Mouse (Mus musculus) urinary bladder, adult 18-20 months (tissue): ENCODE measurements at regions not wholly inside any gene's neighbourhood (a gene's known extent, or its start where the extent isn't known, plus 50 kb on each side); places are given as distances from the start of the nearest gene placed in this dataset.

Source experiments
- DNase-seq, 2 experiments: peaks; one replicate each; pipeline ENCODE4 v3.0.0; 2022; ENCODE audit warnings: low spot score in 2 of 2, mixed read lengths in 2 of 2

DNA sequence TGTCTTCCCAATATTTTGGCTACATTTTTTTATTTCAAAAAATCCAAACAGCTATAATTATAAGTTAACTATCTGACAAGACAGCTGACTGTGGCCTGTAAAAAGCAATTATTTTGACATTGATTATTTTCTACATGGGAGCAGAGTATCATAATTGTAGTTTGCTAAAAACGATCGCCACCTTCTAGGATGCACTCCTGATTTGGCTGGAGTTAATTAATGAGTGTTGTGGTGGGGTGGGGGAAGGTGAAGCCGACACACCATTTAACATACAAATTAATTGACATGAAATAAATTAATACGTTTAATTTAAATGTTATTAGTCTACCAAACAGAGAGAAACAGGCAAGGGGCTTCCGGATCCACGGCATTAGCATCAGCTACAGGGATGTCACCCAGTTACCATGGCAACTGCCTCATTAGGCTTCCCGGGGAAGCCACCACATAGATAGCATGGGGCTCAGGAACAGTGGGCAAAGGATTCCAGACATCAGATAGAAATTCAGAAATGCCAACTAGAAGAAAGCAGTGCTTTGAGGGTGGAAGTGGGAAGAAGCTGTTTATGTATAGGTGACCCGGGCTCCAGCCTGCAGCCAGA, 255.9 kb downstream of the Prdm2 start:
- no peak for DNase-seq

- no peak for DNase-seq
Observed at GRCm38 (mm10) chr4:142956376-142956775, 256.4 kb downstream of the Prdm2 start.

DNA sequence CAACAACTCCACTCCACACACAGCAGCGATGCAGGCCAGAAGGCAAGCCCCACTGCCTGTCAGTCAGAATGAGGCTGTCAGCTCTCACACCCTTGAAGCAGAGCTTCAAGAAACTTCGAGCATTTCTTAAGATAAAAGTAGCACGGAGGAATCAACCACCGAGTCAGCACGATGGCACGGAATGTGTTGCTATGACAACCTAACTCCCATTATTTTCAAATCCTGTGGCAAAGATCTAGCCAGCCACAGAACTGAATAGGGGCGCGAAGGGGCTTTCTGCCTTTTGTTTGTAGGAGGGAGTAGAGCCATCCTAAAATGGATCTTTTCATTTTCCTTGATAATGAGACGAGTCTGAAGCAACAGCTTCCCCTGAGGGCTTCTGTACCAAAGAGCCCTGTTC, 259.1 kb downstream of the Prdm2 start:
- no peak for DNase-seq

DNA sequence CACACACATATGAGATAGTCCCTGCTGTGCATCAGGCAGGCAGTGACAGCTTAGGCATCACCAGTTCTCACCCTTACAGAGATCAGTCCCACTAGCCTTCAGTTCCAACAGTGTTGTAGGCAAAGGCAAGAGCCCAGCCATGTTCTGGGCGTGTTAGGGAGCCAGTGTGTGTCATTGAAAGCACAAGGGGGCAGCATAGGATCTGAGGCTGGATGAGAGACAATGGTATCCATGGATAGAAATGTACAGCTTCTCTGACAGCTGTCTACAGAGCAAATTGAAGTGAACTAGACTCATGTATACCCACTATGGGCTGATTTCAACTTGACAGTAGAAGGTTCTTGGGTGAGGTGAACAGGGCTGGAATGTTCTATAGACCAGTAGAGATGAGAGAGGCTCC, 259.9 kb downstream of the Prdm2 start:
- no peak for DNase-seq

GRCm38 (mm10) chr4:142947673-142948072, 265.1 kb downstream of the Prdm2 start:
- no peak for DNase-seq

- no peak for DNase-seq
Observed at GRCm38 (mm10) chr4:142933627-142934026, 279.2 kb downstream of the Prdm2 start.

- no peak for DNase-seq
Observed at GRCm38 (mm10) chr4:142929245-142929644, 283.6 kb downstream of the Prdm2 start.

GRCm38 (mm10) chr4:142927328-142928108, 285.3 kb downstream of the Prdm2 start:
- no peak for DNase-seq

DNA sequence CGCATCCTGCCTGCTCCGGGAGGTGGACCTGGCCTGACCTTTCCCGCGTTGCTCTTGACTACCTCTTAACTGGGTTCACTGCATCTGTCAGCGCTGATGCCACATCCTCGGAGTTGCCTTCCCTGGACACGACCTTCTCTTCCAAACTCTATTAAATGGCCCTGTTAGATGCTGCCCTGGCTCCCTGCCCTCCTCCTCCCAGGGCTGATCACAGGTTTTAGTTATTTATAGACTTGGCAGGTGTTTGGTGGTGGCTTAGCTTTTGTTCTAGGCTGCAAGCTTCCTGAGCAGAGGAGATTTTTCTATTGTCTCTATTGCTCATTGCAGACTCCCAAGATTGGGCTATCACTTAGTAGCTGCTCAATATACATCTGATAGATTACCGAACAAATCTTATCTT, 287.7 kb downstream of the Prdm2 start:
- DNase-seq, result no peak

DNA sequence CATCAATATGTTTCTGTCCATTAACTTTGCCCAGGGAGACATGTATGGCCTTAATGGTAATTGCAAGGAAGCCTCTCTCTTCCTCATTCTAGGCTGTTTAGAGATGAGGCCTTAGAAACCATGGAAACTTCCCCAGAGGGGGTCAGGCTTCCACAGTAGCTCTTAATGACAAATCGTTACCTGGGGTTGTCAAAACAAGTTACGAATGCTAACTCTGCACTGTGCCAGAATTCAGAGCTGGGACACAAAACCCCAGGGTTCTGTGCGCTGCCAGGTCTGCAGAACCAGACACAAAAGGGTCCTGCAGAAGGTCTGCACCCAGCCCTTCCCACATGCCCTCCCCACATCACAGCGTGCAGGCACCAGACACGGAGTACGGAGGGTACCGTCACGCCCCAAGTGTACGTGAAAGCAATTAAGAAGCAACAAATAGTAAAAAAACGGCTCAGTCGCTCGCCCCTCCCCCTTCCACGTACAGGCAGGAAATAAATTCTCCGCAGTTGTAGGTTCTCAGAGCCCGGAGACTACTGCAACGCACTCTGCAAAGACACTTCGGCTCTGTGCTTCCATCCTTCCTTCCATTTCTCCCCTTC, 303.3 kb downstream of the Prdm2 start:
- DNase-seq, result no peak

DNA sequence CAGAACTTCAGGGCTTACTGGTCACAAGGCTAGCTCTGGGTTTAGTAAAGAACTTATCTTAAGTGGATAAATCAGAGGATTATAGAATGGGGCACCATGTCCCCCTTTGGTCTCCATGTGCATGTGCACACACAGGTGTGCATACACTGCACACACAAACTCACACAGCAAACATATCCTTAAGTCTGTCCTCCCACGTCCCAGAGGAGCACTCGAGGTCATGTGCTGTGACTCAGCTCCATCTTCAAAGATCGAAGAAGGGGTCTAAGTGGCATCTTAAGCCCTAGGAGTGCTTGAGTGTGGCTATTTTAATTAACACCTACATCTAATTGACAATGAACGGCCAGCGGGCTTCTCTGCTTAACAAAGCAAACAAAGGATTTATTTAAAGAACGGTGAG, 304.0 kb downstream of the Prdm2 start:
- no peak for DNase-seq

GRCm38 (mm10) chr4:142903356-142904032, 309.3 kb downstream of the Prdm2 start:
- peak in 1 of 2 experiments; percentile 5 for DNase-seq

- DNase-seq, result no peak
Observed at GRCm38 (mm10) chr4:142900792-142901191, 312.0 kb downstream of the Prdm2 start.

DNA sequence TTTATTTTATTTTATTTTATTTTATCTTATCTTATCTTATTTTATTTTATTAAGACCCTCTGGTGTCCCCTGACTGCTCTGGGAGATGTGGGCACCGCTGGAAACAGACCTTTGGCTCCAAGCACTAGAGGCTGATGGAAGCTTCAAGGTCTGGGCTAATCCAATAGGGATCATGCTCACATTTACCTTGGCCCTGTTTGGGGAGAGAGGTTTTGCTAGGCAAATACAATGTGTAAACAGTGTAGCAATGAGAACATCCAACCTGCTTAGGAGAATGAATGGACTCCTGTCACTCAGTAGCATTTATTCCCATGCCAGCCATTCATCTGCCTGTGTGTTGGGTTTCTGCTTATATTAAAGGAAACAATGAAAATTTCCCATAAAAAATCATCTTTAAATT, 313.8 kb downstream of the Prdm2 start:
- DNase-seq, result no peak

- DNase-seq, result no peak
Observed at GRCm38 (mm10) chr4:142890711-142891110, 322.1 kb downstream of the Prdm2 start.

- DNase-seq, result no peak
Observed at GRCm38 (mm10) chr4:142888891-142889290, 323.9 kb downstream of the Prdm2 start.

DNA sequence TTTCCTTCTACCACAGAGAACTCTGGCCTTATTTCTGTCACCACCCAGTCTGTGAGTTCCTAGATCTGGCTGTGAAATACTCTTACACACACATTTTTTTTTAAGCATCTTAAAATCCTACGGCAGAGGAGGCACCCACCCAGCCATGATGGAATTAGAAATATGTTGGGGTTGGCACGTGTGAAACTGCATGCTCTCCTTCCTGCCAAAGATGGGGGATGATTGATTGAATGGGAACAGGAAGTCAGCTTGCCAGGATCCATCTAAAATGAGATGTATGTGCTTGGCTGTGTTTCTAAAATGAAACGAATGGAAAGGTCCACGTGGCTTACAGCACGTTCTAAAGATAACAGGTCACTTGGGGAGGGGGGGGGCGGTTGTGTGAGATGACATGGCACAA, 324.9 kb downstream of the Prdm2 start:
- no peak for DNase-seq

DNA sequence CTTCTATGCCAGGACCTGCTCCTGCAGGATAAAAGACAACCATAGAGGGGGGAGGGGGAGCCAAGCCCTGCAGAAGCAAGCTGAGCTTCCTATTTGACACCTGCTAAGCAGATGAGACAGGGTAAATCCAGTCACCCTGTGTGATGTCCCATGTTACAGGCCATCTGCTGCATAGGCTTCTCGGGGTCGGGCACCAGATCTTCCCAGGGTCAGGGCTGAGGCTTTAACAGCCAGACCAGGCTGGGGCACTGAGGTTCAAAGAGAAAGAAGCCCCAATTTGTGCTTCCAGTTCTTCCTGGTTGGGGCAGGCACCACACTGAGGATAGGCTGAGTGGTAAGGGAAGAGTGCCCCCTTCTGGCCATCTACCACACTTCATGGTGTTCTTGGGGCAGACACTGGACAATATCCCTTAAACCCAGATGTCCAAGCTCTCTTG, 332.5 kb downstream of the Prdm2 start:
- DNase-seq, result peak; percentile 19 to 25

DNA sequence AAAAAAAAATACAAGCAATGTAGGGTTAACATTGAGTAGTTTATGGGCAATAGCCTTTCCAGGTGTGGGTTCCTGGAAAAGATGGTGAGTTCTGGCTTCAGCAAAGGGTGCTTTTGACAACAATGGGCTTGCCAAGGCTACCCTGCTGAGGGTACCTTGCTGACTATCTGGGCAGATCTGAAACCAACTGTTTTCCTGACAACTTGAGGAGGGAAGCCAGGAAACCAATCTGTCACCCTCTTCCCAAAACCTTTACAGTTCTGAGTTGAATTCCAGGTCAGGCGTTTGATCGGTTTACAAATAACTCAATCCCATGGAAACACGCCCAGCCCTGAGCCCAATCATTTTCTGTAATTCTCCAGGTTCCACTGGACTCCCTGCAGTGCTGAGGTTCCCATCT, 336.6 kb downstream of the Prdm2 start:
- DNase-seq, result no peak

- DNase-seq, result no peak
Observed at GRCm38 (mm10) chr4:142875105-142875504, 337.7 kb downstream of the Prdm2 start.

- DNase-seq, result no peak
Observed at GRCm38 (mm10) chr4:142866341-142866740, 346.5 kb downstream of the Prdm2 start.

DNA sequence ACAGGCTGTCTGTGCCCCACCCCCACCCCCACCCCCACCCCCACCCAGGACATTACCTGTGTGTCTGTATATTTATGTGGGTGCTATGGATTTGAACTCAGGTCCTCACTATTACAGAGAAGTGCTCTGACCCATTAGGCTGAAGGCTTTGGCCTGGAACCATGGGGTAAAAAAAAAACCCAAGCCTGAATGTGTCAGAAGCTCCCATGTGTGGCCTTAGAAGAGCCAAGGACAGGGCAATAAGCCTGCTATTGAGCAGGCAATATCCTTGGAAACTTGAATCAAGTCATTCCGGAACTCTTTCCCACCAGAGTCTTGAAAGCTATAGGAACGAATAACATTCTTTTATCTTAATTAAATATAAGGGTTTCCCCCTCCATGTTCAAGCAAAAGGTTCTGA, 347.2 kb downstream of the Prdm2 start:
- no peak for DNase-seq

GRCm38 (mm10) chr4:142863939-142864338, 348.9 kb downstream of the Prdm2 start:
- DNase-seq, result no peak
